In the genomic region with DNA sequence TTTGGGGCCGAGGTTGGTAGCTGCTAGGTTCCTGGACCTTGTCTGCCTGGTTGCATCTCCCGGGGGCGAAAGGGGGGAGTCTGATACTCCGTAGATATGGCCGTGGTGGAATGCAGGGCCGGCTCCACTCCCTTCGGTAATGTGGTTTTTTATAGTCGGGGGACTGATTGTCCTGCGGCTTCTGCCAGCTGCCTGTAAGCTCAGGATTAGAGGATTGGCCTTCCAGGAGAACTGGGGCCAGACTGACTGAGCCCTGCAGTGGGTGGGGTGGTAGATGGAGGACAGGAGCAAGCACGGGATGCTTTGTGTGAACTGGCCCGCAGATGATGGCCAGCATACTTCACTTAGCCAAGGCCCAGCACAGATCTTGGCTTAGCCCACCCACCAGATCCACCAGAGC, we compare ENCODE assay signal across 14 mouse cellular contexts. TPM values are rescaled to one million over a fixed set of nuclear protein-coding genes. Genes with fewer than 3 reads are reported as not detected.
"Had no signal": no experiment of that assay in that cellular context is flagged by ENCODE, and none has a peak within 500 bp of the region (broad histone marks: within the 10 kb centered on the region; RNA-seq: fewer than 3 reads in every experiment).

No protein-coding gene starts in this region.

- H3K9ac ChIP-seq: liver, embryonic 15.5 days; neural tube, embryonic 12.5 days had no signal

- H3K36me3 ChIP-seq: limb, embryonic 10.5 days; liver, embryonic 15.5 days; neural tube, embryonic 12.5 days had no signal

- ATAC-seq: lung, postnatal 0 days had no signal

- DNase-seq: kidney, adult 8-10 months; kidney, postnatal 25 days; lung, adult 2 months; lung, postnatal 36 days; midbrain, embryonic 14.5 days; spleen, adult 18-20 months; thymus, postnatal 36 days had no signal

- H3K9me3 ChIP-seq: limb, embryonic 10.5 days; liver, embryonic 15.5 days; neural tube, embryonic 12.5 days had no signal

- H3K4me2 ChIP-seq: liver, embryonic 11.5 days; liver, embryonic 15.5 days; neural tube, embryonic 12.5 days had no signal

- H3K27ac ChIP-seq: left cerebral cortex, adult 2 months; limb, embryonic 10.5 days; liver, embryonic 15.5 days; neural tube, embryonic 12.5 days had no signal

- H3K4me3 ChIP-seq: left cerebral cortex, adult 2 months; limb, embryonic 10.5 days; liver, embryonic 15.5 days; neural tube, embryonic 12.5 days had no signal

- H3K4me1 ChIP-seq: liver, embryonic 15.5 days had no signal

RNA-seq across cellular contexts. Expression of gene Dok7, which starts 16.7 kb away (rescaled TPM):
- total RNA-seq: neutrophil, adult 5-6 weeks had no signal

RNA-seq across cellular contexts. Expression of gene Hgfac, which starts 31.9 kb away (rescaled TPM):
- total RNA-seq: neutrophil, adult 5-6 weeks had no signal
